Mouse (Mus musculus) CD4-positive, CD25-positive, alpha-beta regulatory T cell, adult 4 months (primary cell): ENCODE results near the gene Plekhm1. TPM values are rescaled to one million over a fixed set of nuclear protein-coding genes. Genes with fewer than 3 reads are reported as not detected.

Source experiments
- ATAC-seq: one replicate; pipeline ENCODE4 v1.8.0; 2017
- polyA plus RNA-seq, 2 experiments: library from polyadenylated mRNA; unstranded; fragments of 100-300 nt; shearing (Covaris generic); gene quantifications; one replicate each; pipeline ENCODE4 v1.2.1; 2017

Gene Plekhm1
- polyA plus RNA-seq, 2 experiments from 2014 or later = 7.0 to 15.2 TPM

GRCm38 (mm10) chr11:103359841-103360641 lies 52.4 kb downstream of the Plekhm1 start:
- peak; percentile 68 for ATAC-seq

- peak; percentile 68 for ATAC-seq
Measured at GRCm38 (mm10) chr11:103359122-103359521, 53.4 kb downstream of the Plekhm1 start.

- no peak for ATAC-seq
Measured at GRCm38 (mm10) chr11:103358316-103358715, 54.2 kb downstream of the Plekhm1 start.

- ATAC-seq = no peak
Measured at GRCm38 (mm10) chr11:103357710-103358109, 54.8 kb downstream of the Plekhm1 start.

GRCm38 (mm10) chr11:103356938-103357670 lies 55.4 kb downstream of the Plekhm1 start:
- ATAC-seq = no peak

- ATAC-seq = no peak
Measured at GRCm38 (mm10) chr11:103356032-103356571, 56.4 kb downstream of the Plekhm1 start.

GRCm38 (mm10) chr11:103355251-103355650 lies 57.2 kb downstream of the Plekhm1 start:
- no peak for ATAC-seq

GRCm38 (mm10) chr11:103354033-103354432 lies 58.5 kb downstream of the Plekhm1 start:
- ATAC-seq = no peak

- ATAC-seq = no peak
Measured at GRCm38 (mm10) chr11:103352239-103352814, 60.2 kb downstream of the Plekhm1 start.

- ATAC-seq = no peak
Measured at GRCm38 (mm10) chr11:103350711-103351315, 61.7 kb downstream of the Plekhm1 start.

GRCm38 (mm10) chr11:103349699-103350098 lies 62.8 kb downstream of the Plekhm1 start:
- no peak for ATAC-seq

- no peak for ATAC-seq
Measured at GRCm38 (mm10) chr11:103346657-103347056, 65.8 kb downstream of the Plekhm1 start.

GRCm38 (mm10) chr11:103346236-103346635 lies 66.3 kb downstream of the Plekhm1 start:
- peak; percentile 25 for ATAC-seq

GRCm38 (mm10) chr11:103345408-103346091 lies 66.9 kb downstream of the Plekhm1 start:
- no peak for ATAC-seq

GRCm38 (mm10) chr11:103344494-103345332 lies 67.8 kb downstream of the Plekhm1 start:
- peak; percentile 88 for ATAC-seq

- peak; percentile 6 for ATAC-seq
Measured at GRCm38 (mm10) chr11:103343881-103344280, 68.6 kb downstream of the Plekhm1 start.

- no peak for ATAC-seq
Measured at GRCm38 (mm10) chr11:103343063-103343462, 69.4 kb downstream of the Plekhm1 start.

- ATAC-seq = no peak
Measured at GRCm38 (mm10) chr11:103340677-103341076, 71.8 kb downstream of the Plekhm1 start.

- ATAC-seq = no peak
Measured at GRCm38 (mm10) chr11:103340130-103340529, 72.4 kb downstream of the Plekhm1 start.

GRCm38 (mm10) chr11:103339414-103340119 lies 72.9 kb downstream of the Plekhm1 start:
- no peak for ATAC-seq
